Mouse (Mus musculus) liver, embryonic 14.5 days (tissue): ENCODE data around the gene Fam57b.

ENCODE experiments used
- CTCF ChIP-seq: IDR thresholded peaks from 2 replicates; pipeline ENCODE4 v1.5.1; 2016; ENCODE audit warnings: antibody characterized with exemption, low read depth, control low read depth
- EP300 ChIP-seq: IDR thresholded peaks from 2 replicates; pipeline ENCODE4 v1.6.1; 2016; ENCODE audit warnings: antibody characterized with exemption, low read depth

DNA sequence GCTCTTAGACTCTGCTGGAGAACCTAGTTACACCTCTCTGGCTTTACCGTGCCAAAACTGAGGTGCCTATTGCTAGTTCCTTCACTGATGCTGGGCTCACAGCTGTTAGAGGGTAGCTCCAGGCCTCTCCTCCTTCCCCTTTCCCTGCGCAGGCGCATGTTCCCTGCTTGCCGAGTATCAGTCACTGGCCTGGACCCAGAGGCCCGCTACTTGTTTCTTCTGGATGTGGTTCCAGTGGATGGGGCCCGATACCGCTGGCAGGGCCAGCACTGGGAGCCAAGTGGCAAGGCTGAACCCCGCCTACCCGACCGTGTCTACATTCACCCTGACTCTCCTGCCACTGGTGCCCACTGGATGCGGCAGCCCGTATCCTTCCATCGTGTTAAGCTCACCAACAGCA, 14.8 kb upstream of the Fam57b start:
- TF ChIP-seq CTCF (no peak), EP300 (no peak)
